Mouse (Mus musculus) bone marrow, adult 2 months (tissue): ENCODE measurements around the gene Fgfr2.

Experiments used
- CTCF ChIP-seq: fragments of 200-500 bp; IDR thresholded peaks from 2 replicates; pipeline ENCODE4 v1.5.1; 2011; ENCODE audit warnings: low read length, control low read depth; ENCODE audit not compliant: control insufficient read depth, insufficient read depth
- POLR2A ChIP-seq: fragments of 200-500 bp; IDR thresholded peaks from 2 replicates; pipeline ENCODE4 v1.6.1; 2011; ENCODE audit warnings: low read depth, mild to moderate bottlenecking, control low read depth, low read length, borderline replicate concordance; ENCODE audit not compliant: control insufficient read depth

DNA sequence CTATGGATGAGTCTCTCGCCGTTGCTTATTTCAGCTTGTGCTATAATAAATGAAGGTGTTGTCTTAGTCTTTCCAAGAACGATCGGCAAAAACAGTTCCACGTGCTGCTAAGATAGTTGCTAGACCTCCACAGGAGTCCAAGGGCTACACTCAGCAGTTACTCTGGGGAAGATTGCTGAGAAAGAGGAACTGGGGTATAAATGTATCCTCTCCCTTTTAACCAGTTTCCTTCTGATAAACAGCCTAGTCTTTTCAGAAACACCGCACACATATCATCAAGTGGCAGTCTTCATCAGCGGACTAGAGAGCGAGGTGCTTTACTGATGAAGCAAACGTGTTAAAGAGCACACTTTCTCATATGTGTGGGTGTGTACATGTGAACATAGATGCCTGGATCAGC is 256.8 kb downstream of the Fgfr2 start:
- no peak for TF ChIP-seq CTCF
- no peak for TF ChIP-seq POLR2A
